Mouse (Mus musculus) CH12.LX (cell line): ENCODE measurements at regions not wholly inside any gene's neighbourhood (a gene's known extent, or its start where the extent isn't known, plus 50 kb on each side); places are given as distances from the start of the nearest gene placed in this dataset.

Experiments
- DNase-seq: peaks from one replicate; pipeline ENCODE4 v3.0.0-alpha.2; 2013; ENCODE audit errors: extremely low read depth
- H3K27ac ChIP-seq: 2 replicates; pipeline ENCODE4 v1.5.1; 2012; ENCODE audit warnings: low read depth, mild to moderate bottlenecking, control low read depth, moderate library complexity; ENCODE audit not compliant: insufficient read depth
- H3K27me3 ChIP-seq: replicated peaks from 2 replicates; pipeline ENCODE3; 2012; ENCODE audit warnings: inconsistent platforms
- H3K36me3 ChIP-seq, 2 experiments: replicated peaks in 1 of 2; 2 replicates each; pipeline versions ENCODE3 to v1.6.1; 2012; ENCODE audit warnings: inconsistent platforms in 1 of 2, low read length in 1 of 2, mild to moderate bottlenecking in 1 of 2, mixed read lengths in 1 of 2, moderate library complexity in 1 of 2; ENCODE audit not compliant: control insufficient read depth in 1 of 2, insufficient read depth in 1 of 2
- H3K4me1 ChIP-seq, 2 experiments: 2 replicates each; pipeline ENCODE4 v1.6.1; 2012; ENCODE audit warnings: inconsistent platforms in 1 of 2, moderate library complexity in 1 of 2; ENCODE audit not compliant: insufficient read depth in 2 of 2, control insufficient read depth in 1 of 2
- H3K4me2 ChIP-seq: 2 replicates; pipeline ENCODE4 v1.6.1; 2012; ENCODE audit warnings: low read depth, mild to moderate bottlenecking, control low read depth; ENCODE audit not compliant: poor library complexity, insufficient read depth, severe bottlenecking
- H3K4me3 ChIP-seq, 3 experiments: fragments of 150-350 bp in 1 of 3; sonication (generic) in 1 of 3; replicated peaks in 1 of 3; 2 replicates each; pipeline versions ENCODE3 to v1.5.1; 2011 to 2012; ENCODE audit warnings: low read depth in 2 of 3, low read length in 2 of 3, mild to moderate bottlenecking in 2 of 3, moderate library complexity in 2 of 3, control low read depth in 1 of 3, improper control_type of control experiment in 1 of 3, inconsistent platforms in 1 of 3, mixed read lengths in 1 of 3; ENCODE audit not compliant: poor library complexity in 1 of 3
- H3K79me2 ChIP-seq: replicated peaks from 2 replicates; pipeline ENCODE4 v1.6.1; 2012; ENCODE audit warnings: mild to moderate bottlenecking, moderate library complexity; ENCODE audit not compliant: control insufficient read depth, poor library complexity, insufficient read depth, severe bottlenecking; ENCODE audit errors: extremely low read depth
- H3K9ac ChIP-seq: 2 replicates; pipeline ENCODE4 v1.6.1; 2012; ENCODE audit warnings: low read depth, mild to moderate bottlenecking, control low read depth, moderate library complexity; ENCODE audit not compliant: insufficient read depth
- H3K9me3 ChIP-seq: replicated peaks from 2 replicates; pipeline ENCODE3; 2012; ENCODE audit warnings: low read length, inconsistent platforms, mixed read lengths
- BHLHE40 ChIP-seq: IDR thresholded peaks from 2 replicates; pipeline ENCODE4 v1.6.1; 2011; ENCODE audit warnings: mild to moderate bottlenecking, low read depth, low read length, improper control_type of control experiment
- CHD2 ChIP-seq: IDR thresholded peaks from 2 replicates; pipeline ENCODE4 v1.6.1; 2011; ENCODE audit warnings: low read length, improper control_type of control experiment
- CTCF ChIP-seq, 2 experiments: IDR thresholded peaks in 1 of 2; conservative IDR thresholded peaks in 1 of 2; 2 replicates each; pipeline ENCODE4 v1.5.1; 2011 to 2012; ENCODE audit warnings: low read depth in 2 of 2, low read length in 2 of 2, improper control_type of control experiment in 1 of 2, inconsistent platforms in 1 of 2, mild to moderate bottlenecking in 1 of 2, moderate library complexity in 1 of 2
- E2F4 ChIP-seq: IDR thresholded peaks from 2 replicates; pipeline ENCODE4 v1.6.1; 2011; ENCODE audit warnings: low read depth, low read length, improper control_type of control experiment; ENCODE audit not compliant: insufficient replicate concordance
- ELF1 ChIP-seq: IDR thresholded peaks from 2 replicates; pipeline ENCODE4 v1.6.1; 2014; ENCODE audit warnings: low read depth, mild to moderate bottlenecking, inconsistent platforms, low read length, improper control_type of control experiment
- EP300 ChIP-seq: IDR thresholded peaks from 2 replicates; pipeline ENCODE4 v1.6.1; 2011; ENCODE audit warnings: low read length, improper control_type of control experiment
- ETS1 ChIP-seq: conservative IDR thresholded peaks from 2 replicates; pipeline ENCODE4 v1.6.1; 2012; ENCODE audit warnings: low read depth, mild to moderate bottlenecking, inconsistent platforms, low read length, improper control_type of control experiment, moderate library complexity
- GABPA ChIP-seq: IDR thresholded peaks from 2 replicates; pipeline ENCODE4 v1.6.1; 2012; ENCODE audit warnings: low read depth, low read length, improper control_type of control experiment, inconsistent platforms; ENCODE audit not compliant: insufficient replicate concordance
- HCFC1 ChIP-seq: IDR thresholded peaks from 2 replicates; pipeline ENCODE4 v1.6.1; 2012; ENCODE audit warnings: low read depth, mild to moderate bottlenecking, inconsistent platforms, low read length, improper control_type of control experiment
- JUN ChIP-seq: IDR thresholded peaks from 2 replicates; pipeline ENCODE4 v1.6.1; 2011; ENCODE audit warnings: low read depth, mild to moderate bottlenecking, low read length, improper control_type of control experiment, moderate library complexity; ENCODE audit not compliant: insufficient read depth
- JUND ChIP-seq: conservative IDR thresholded peaks from 2 replicates; pipeline ENCODE4 v1.6.1; 2011; ENCODE audit warnings: low read depth, low read length, improper control_type of control experiment
- MAFK ChIP-seq: IDR thresholded peaks from 2 replicates; pipeline ENCODE4 v1.6.1; 2011; ENCODE audit warnings: low read length, improper control_type of control experiment; ENCODE audit not compliant: insufficient replicate concordance
- MAX ChIP-seq: IDR thresholded peaks from 2 replicates; pipeline ENCODE4 v1.6.1; 2011; ENCODE audit warnings: low read length, improper control_type of control experiment
- MAZ ChIP-seq: IDR thresholded peaks from 2 replicates; pipeline ENCODE4 v1.6.1; 2012; ENCODE audit warnings: low read depth, mild to moderate bottlenecking, inconsistent platforms, low read length, improper control_type of control experiment, moderate library complexity
- MEF2A ChIP-seq: IDR thresholded peaks from 2 replicates; pipeline ENCODE4 v1.6.1; 2014; ENCODE audit warnings: low read depth, mild to moderate bottlenecking, inconsistent platforms, low read length, improper control_type of control experiment, borderline replicate concordance
- PAX5 ChIP-seq: IDR thresholded peaks from 2 replicates; pipeline ENCODE4 v1.6.1; 2012; ENCODE audit warnings: low read length, inconsistent platforms, mixed read lengths
- POLR2A ChIP-seq: IDR thresholded peaks from 2 replicates; pipeline ENCODE4 v1.6.1; 2011; ENCODE audit warnings: low read depth, mild to moderate bottlenecking, improper control_type of control experiment, low read length
- RAD21 ChIP-seq: IDR thresholded peaks from 2 replicates; pipeline ENCODE4 v1.6.1; 2011; ENCODE audit warnings: low read depth, mild to moderate bottlenecking, low read length, improper control_type of control experiment, moderate library complexity
- SIN3A ChIP-seq: IDR thresholded peaks from 2 replicates; pipeline ENCODE4 v1.6.1; 2012; ENCODE audit warnings: low read length, improper control_type of control experiment, inconsistent platforms
- TBP ChIP-seq: conservative IDR thresholded peaks from 2 replicates; pipeline ENCODE4 v1.6.1; 2011; ENCODE audit warnings: low read depth, low read length, improper control_type of control experiment
- TCF12 ChIP-seq: IDR thresholded peaks from 2 replicates; pipeline ENCODE4 v1.6.1; 2014; ENCODE audit warnings: low read depth, mild to moderate bottlenecking, inconsistent platforms, low read length, improper control_type of control experiment
- UBTF ChIP-seq: IDR thresholded peaks from 2 replicates; pipeline ENCODE4 v1.6.1; 2012; ENCODE audit warnings: low read depth, mild to moderate bottlenecking, inconsistent platforms, low read length, improper control_type of control experiment, moderate library complexity
- ZC3H11A ChIP-seq: IDR thresholded peaks from 2 replicates; pipeline ENCODE4 v1.6.1; 2012; ENCODE audit warnings: low read depth, mild to moderate bottlenecking, inconsistent platforms, low read length, improper control_type of control experiment
- ZNF384 ChIP-seq: IDR thresholded peaks from 2 replicates; pipeline ENCODE4 v1.6.1; 2012; ENCODE audit warnings: low read depth, low read length, improper control_type of control experiment, inconsistent platforms
- dilution Hi-C: fragments of 300-500 bp; cut with MboI; formaldehyde crosslinking; loops from 2 replicates; pipeline ENCODE4 v1.14.3; 2020; ENCODE audit warnings: low sequenced_read_pairs; ENCODE audit not compliant: extremely low pct_unique_long_range_greater_than_20kb, extremely low pct_ligation_motif_present
- in situ Hi-C: fragments of 300-500 bp; cut with MboI; formaldehyde crosslinking; loops from 3 replicates; pipeline ENCODE4 v1.14.3; 2019; ENCODE audit warnings: low sequenced_read_pairs, low pct_ligation_motif_present, low pct_unique_long_range_greater_than_20kb, mixed read lengths

DNA sequence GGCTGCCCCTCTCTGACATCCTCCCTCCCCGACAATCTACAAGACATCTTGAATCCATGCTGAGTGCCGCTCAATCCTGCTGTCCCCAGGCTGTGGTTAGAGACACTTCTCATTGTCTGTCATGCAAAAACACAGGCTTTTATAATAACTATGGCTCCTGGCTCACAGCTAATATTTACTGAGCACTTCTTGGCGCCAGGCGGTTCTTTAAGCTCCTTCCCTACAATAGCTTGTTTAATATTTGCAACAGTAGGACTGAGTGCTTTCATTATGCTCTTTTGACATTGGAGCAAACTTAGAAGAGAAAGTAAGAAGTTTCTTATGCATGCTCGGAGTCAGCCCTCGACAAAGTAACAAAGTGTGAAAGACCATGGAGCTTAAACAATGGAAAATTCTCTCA is 151.6 kb upstream of the Irx6 start:
- Histone ChIP-seq H3K4me1 (no peaks in the 10 kb centered on the region), H3K79me2 (no peaks in the 10 kb centered on the region), H3K9ac (no peak overlapping the region), H3K4me3 (no peak overlapping the region), H3K27me3 (no peaks in the 10 kb centered on the region), H3K9me3 (peaks cover 82% of the 10 kb centered on the region), H3K27ac (no peak overlapping the region), H3K4me2 (no peak overlapping the region), H3K36me3 (no peaks in the 10 kb centered on the region)
- in situ Hi-C loops, result no loop called here
- no peak for TF ChIP-seq GABPA
- no peak for TF ChIP-seq MAFK
- no peak for TF ChIP-seq JUND
- no peak for TF ChIP-seq EP300
- no peak for TF ChIP-seq UBTF
- no peak for TF ChIP-seq ZNF384
- no peak for TF ChIP-seq HCFC1
- TF ChIP-seq MAZ, result no peak
- no peak for TF ChIP-seq E2F4
- no peak for TF ChIP-seq ZC3H11A
- TF ChIP-seq PAX5, result no peak
- TF ChIP-seq MEF2A, result no peak
- no peak for TF ChIP-seq TBP
- no peak for TF ChIP-seq SIN3A
- no peak for TF ChIP-seq TCF12
- no peak for TF ChIP-seq CTCF (conservative IDR thresholded peaks at IDR 0.05 in 1 of 2, IDR thresholded peaks at IDR 0.05 in 1 of 2; ENCODE audit: low read depth in 2 of 2, low read length in 2 of 2)
- TF ChIP-seq POLR2A, result no peak
- TF ChIP-seq ETS1, result no peak
- TF ChIP-seq MAX, result no peak
- DNase-seq, result no peak
- dilution Hi-C loops, result no loop called here

GRCm38 (mm10) chr8:92529756-92530155 is 144.3 kb upstream of the Irx6 start:
- Histone ChIP-seq H3K79me2 (no peaks in the 10 kb centered on the region), H3K4me1 (no peaks in the 10 kb centered on the region), H3K36me3 (no peaks in the 10 kb centered on the region), H3K9me3 (peaks cover 85% of the 10 kb centered on the region), H3K4me3 (no peak overlapping the region), H3K9ac (no peak overlapping the region), H3K4me2 (no peak overlapping the region), H3K27ac (no peak overlapping the region), H3K27me3 (no peaks in the 10 kb centered on the region)
- in situ Hi-C loops (no loop called here), dilution Hi-C loops (no loop called here)
- no peak for DNase-seq
- TF ChIP-seq CHD2 (no peak), HCFC1 (no peak), GABPA (no peak), JUN (no peak), BHLHE40 (no peak), JUND (no peak), POLR2A (no peak), RAD21 (no peak), ELF1 (no peak), ZC3H11A (no peak), ETS1 (no peak), ZNF384 (no peak)
